Mouse (Mus musculus) liver, embryonic 14 days (tissue): ENCODE measurements around the gene Lcn5. TPM values are rescaled to one million over a fixed set of nuclear protein-coding genes. Genes with fewer than 3 reads are reported as not detected.

Experiments
- polyA plus RNA-seq: library from polyadenylated mRNA; depleted of rRNA; stranded (reverse); fragments of >200 nt; gene quantifications from 2 replicates; pipeline ENCODE4 v1.2.3, GENCODE M21; 2012; rRNA removed

Gene Lcn5
- polyA plus RNA-seq, result not detected in 2 replicates

DNA sequence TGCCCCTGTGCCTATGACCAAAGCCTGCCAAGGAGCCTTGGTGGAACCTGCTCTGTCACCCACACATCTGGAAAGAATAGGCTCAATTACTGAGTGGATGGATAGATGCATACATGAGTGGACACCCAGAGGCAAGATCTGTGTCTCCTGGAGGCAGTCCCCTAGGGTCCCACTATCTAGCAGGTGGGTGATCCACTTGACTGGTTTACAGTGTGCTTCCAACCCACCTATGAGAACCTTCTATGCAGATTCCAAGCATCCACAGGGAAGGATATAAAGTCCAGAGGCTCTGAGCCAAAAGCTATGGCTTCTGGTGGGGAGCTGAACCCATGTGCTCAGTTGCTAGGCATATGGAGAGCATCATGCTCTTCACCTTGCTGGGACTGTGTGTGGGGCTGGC is at the start of gene Lcn5:
Gene Lcn5, plus strand, starts transcription at position 301 of the 400 bp plus-strand sequence.

DNA sequence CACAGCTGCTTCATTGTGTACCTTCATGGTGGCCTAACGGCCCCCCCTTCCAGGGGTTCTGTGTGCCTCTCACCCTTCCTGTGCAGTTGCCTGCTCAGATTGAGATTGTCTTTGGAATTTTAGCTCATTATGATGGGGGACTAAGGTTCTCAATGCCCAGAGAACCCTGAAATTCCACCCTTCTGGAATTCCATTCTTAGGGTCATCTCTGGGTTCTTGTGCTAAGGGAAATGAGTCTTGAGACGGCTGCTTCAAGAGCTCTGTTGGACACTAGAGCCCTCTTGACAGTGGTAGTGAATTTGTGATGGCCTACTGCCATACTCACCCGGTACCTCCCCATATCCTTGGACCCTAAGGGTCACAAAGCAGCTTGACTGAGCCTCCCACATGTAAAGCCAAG is 40.2 kb upstream of the Lcn5 start, which contains the start of gene Ccdc183:
Gene Ccdc183, minus strand, starts transcription at position 101 of the 400 bp plus-strand sequence.

GRCm38 (mm10) chr2:25621229-25622200 is 36.2 kb upstream of the Lcn5 start, which contains the start of gene Tmem141:
Gene Tmem141 (minus strand): TSS chr2:25622005.

GRCm38 (mm10) chr2:25627811-25628210 is 29.9 kb upstream of the Lcn5 start, which contains the start of gene Fcna:
Gene Fcna (minus strand): TSS chr2:25628030.

DNA sequence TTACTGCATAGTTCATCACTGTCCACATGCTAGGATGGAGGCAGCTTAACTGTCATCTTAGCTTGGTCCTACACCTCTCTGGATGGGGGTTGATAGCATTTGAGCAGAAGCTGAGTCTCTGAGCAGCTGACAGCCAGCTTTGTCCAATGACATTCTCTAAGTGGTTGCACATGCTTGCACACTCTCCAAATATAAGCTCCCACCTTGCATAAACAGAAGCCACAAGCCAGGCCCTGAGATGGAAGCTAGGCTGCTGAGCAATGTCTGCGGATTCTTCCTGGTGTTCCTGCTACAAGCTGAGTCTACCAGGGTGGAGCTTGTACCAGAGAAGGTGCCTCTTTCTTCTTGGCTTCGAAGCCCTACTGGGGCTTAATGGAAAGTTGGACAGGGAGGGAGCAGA is 4.8 kb upstream of the Lcn5 start, which contains the start of gene Lcn8:
Gene Lcn8, plus strand, starts transcription at position 219 of the 400 bp plus-strand sequence.

DNA sequence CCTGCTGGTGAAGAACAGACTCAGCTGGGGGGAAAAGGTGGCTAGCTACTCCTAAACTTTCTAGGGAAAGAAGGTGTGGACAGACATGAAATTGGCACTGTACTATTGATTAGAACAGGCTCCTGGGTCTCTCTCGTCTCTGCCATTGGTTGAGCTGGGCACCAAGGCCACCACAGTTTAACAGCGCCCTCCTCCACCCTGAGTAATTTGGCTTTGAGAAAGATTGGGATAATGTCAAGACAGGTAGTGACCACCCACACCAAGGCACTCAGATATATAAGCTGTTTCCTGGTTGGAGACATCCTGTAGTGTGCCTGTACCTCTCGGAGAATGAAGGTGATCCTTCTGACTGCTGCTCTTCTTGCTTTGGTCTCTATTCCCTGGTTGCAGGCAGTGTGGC is 18.7 kb downstream of the Lcn5 start, which contains the start of gene Lcn6:
Gene Lcn6, plus strand, starts transcription at position 301 of the 400 bp plus-strand sequence.

DNA sequence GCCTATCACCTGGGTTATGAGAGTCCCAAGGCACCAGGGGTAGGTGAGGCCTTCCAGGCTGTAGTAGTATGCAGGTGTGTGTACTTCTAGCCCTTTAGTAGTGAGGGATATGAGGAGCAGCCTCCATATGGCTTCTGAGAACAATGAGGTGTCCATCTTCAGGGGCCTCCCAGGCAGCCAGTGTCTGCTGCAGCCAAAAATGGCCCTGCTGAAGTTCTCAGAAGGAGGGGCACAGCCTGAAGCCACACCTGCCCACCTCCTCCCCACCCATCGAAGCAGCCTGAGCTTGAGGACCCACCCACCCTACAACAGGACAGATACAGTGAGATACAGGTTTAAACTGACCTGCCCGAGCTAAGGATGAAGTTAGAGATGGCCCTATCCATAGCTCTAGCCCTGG is 24.7 kb downstream of the Lcn5 start, which contains the start of gene Lcn10:
Gene Lcn10, plus strand, starts transcription at position 301 of the 400 bp plus-strand sequence.

DNA sequence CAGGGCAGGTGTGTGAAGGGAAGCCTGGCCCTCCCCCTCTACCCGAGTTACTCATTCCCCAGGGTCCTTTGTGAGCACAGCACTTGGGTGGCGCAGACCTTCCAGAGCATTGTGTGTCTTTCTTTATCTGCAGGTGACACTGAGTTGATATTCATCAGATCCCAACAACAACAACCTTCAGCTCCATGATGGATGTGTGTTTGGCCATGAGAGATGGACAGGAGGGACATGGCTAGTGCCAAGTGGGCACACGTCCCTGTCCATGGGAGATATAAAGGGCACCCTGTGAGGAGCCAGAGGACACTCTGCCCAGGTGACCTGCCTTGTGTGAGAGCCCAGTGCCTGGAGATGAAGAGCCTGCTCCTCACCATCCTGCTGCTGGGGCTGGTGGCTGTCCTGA is 42.0 kb downstream of the Lcn5 start, which contains the start of gene Obp2a:
Gene Obp2a, plus strand, starts transcription at position 301 of the 400 bp plus-strand sequence.

DNA sequence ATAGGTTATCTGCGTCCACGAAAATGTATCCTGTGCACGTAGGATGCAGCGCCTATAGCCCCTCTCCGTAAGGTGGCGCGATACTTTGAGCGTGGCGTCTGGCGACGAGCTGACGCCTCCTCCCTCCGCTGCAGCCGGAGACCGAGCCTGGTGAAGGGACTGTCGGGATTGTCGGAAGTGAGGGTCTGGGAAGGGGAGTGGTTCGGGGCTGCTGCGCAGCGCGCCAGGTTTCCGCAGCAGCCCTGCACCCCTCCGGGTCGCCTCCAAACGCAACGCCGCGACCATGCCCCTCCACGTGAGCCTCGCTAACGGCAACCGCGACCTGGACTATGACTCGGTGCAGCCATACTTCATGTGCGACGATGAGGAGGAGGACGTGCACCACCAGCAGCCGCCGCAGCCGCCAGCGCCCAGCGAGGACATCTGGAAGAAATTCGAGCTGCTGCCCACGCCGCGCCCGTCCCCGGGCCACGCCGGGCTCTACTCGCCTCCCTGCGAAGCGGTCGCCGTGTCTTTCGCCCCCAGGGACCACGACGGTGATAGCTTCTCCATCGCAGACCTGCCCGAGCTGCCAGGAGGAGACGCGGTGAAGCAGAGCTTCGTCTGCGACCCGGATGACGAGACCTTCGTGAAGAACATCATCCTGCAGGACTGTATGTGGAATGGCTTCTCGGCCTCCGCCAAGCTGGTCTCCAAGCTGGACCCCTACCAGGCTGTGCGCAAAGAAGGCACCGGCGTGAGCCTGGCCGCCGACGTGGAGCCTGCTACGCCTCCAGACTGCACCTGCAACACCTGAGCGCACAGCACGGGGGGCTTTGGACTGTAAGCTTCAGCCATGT is 49.1 kb downstream of the Lcn5 start, which contains the start of gene Bmyc:
Gene Bmyc, plus strand, starts transcription at position 97 of the 839 bp plus-strand sequence.

Other genes with a start within 250 kb of the Lcn5 start
- 0.37 and 0.68 TPM in 2 replicates for gene Fut7, start 234.7 kb upstream of the Lcn5 start, polyA plus RNA-seq
- 1.9 and 2.4 TPM in 2 replicates for gene Abca2, start 229.2 kb upstream of the Lcn5 start, polyA plus RNA-seq
- gene Clic3, start 201.1 kb upstream of the Lcn5 start, polyA plus RNA-seq, result 0.14 and 0.23 TPM in 2 replicates
- gene Paxx, start 196.9 kb upstream of the Lcn5 start, polyA plus RNA-seq, result 7.5 and 7.9 TPM in 2 replicates
- gene Ptgds, start 187.9 kb upstream of the Lcn5 start, polyA plus RNA-seq, result 0.21 TPM in 2 replicates
- not detected in 2 replicates for gene Lcn12, start 164.0 kb upstream of the Lcn5 start, polyA plus RNA-seq
- gene Fbxw5, start 157.2 kb upstream of the Lcn5 start, polyA plus RNA-seq, result 4.5 and 8.5 TPM in 2 replicates
- gene C8g, start 156.2 kb upstream of the Lcn5 start, polyA plus RNA-seq, result 19.1 and 24.6 TPM in 2 replicates
- 5.3 and 6.8 TPM in 2 replicates for gene Traf2, start 111.0 kb upstream of the Lcn5 start, polyA plus RNA-seq
- gene Edf1, start 100.1 kb upstream of the Lcn5 start, polyA plus RNA-seq, result 107 and 113 TPM in 2 replicates
- 6.2 and 6.3 TPM in 2 replicates for gene Mamdc4, start 83.1 kb upstream of the Lcn5 start, polyA plus RNA-seq
- gene Phpt1, start 82.7 kb upstream of the Lcn5 start, polyA plus RNA-seq, result 32.3 and 33.8 TPM in 2 replicates
- gene Ajm1, start 76.2 kb upstream of the Lcn5 start, polyA plus RNA-seq, result 0.02 and 0.06 TPM in 2 replicates
- 20.4 and 22.4 TPM in 2 replicates for gene Rabl6, start 49.4 kb upstream of the Lcn5 start, polyA plus RNA-seq
- not detected in 2 replicates for gene Ccdc183, start 40.3 kb upstream of the Lcn5 start, polyA plus RNA-seq
- gene Tmem141, start 35.9 kb upstream of the Lcn5 start, polyA plus RNA-seq, result 9.5 and 10.0 TPM in 2 replicates
- 21.6 and 24.9 TPM in 2 replicates for gene Fcna, start 29.9 kb upstream of the Lcn5 start, polyA plus RNA-seq
- not detected in 2 replicates for gene Lcn8, start 4.8 kb upstream of the Lcn5 start, polyA plus RNA-seq
- gene Lcn6, start 18.8 kb downstream of the Lcn5 start, polyA plus RNA-seq, result not detected in 2 replicates
- gene Lcn10, start 24.8 kb downstream of the Lcn5 start, polyA plus RNA-seq, result not detected in 2 replicates
- gene Obp2a, start 42.1 kb downstream of the Lcn5 start, polyA plus RNA-seq, result not detected in 2 replicates
- 4.2 TPM in 2 replicates for gene Bmyc, start 48.8 kb downstream of the Lcn5 start, polyA plus RNA-seq
- gene Obp2b, start 79.1 kb downstream of the Lcn5 start, polyA plus RNA-seq, result not detected in 2 replicates
- not detected in 2 replicates for gene Lcn3, start 107.6 kb downstream of the Lcn5 start, polyA plus RNA-seq
- gene Lcn11, start 119.1 kb downstream of the Lcn5 start, polyA plus RNA-seq, result not detected in 2 replicates
- gene Gm13539, start 124.3 kb downstream of the Lcn5 start, polyA plus RNA-seq, result not detected in 2 replicates
- not detected in 2 replicates for gene Glt6d1, start 157.9 kb downstream of the Lcn5 start, polyA plus RNA-seq
- not detected in 2 replicates for gene Lcn9, start 165.2 kb downstream of the Lcn5 start, polyA plus RNA-seq
- not detected in 2 replicates for gene Sohlh1, start 189.3 kb downstream of the Lcn5 start, polyA plus RNA-seq
- gene Kcnt1, start 205.8 kb downstream of the Lcn5 start, polyA plus RNA-seq, result 0.02 TPM in 1 of 2 replicates, not detected in the other